Comparison of ENCODE assay signal across 17 mouse cellular contexts in genomic region chr9:65568787-65569186, GRCm38 (mm10). TPM values are rescaled to one million over a fixed set of nuclear protein-coding genes. Genes with fewer than 3 reads are reported as not detected.
DNase-seq lines count a peak whose midpoint lies in the region; ATAC-seq and TF ChIP-seq lines count a peak whose summit lies in the region.
"Had no signal": no experiment of that assay in that cellular context is flagged by ENCODE, and none has a peak within 500 bp of the region (broad histone marks: within the 10 kb centered on the region; RNA-seq: fewer than 3 reads in every experiment).

No protein-coding gene starts in this region.

- no peak overlapping the region for H3K9ac ChIP-seq in heart, postnatal 0 days (replicated peaks; ENCODE audit: low read depth, low read length)
- H3K9ac ChIP-seq in heart, embryonic 12.5 days, result no peak overlapping the region
- no peak overlapping the region for H3K9ac ChIP-seq in limb, embryonic 14.5 days (ENCODE audit: low read depth, low read length, severe bottlenecking)
- no peak overlapping the region for H3K9ac ChIP-seq in hindbrain, embryonic 13.5 days
- H3K9ac ChIP-seq: forebrain, embryonic 12.5 days; neural tube, embryonic 12.5 days had no signal

- H3K27me3 ChIP-seq in heart, postnatal 0 days (ENCODE audit: control insufficient read depth, insufficient read depth, low read length), result no peaks in the 10 kb centered on the region
- H3K27me3 ChIP-seq in heart, embryonic 12.5 days (replicated peaks), result no peaks in the 10 kb centered on the region
- H3K27me3 ChIP-seq in limb, embryonic 14.5 days (ENCODE audit: control insufficient read depth, insufficient read depth, low read length), result no peaks in the 10 kb centered on the region
- no peaks in the 10 kb centered on the region for H3K27me3 ChIP-seq in hindbrain, embryonic 13.5 days
- H3K27me3 ChIP-seq: forebrain, embryonic 12.5 days; neural tube, embryonic 12.5 days; Patski had no signal

- no peak overlapping the region for H3K4me2 ChIP-seq in heart, postnatal 0 days (ENCODE audit: low read depth, low read length)
- H3K4me2 ChIP-seq in heart, embryonic 12.5 days, result no peak overlapping the region
- no peak overlapping the region for H3K4me2 ChIP-seq in limb, embryonic 14.5 days (replicated peaks; ENCODE audit: low read depth, low read length, severe bottlenecking)
- H3K4me2 ChIP-seq in hindbrain, embryonic 13.5 days, result no peak overlapping the region
- H3K4me2 ChIP-seq: forebrain, embryonic 12.5 days; midbrain, embryonic 11.5 days; neural tube, embryonic 12.5 days had no signal

- no peak for TF ChIP-seq EP300 in heart, postnatal 0 days (IDR thresholded peaks at IDR 0.05; ENCODE audit: low read depth)

- TF ChIP-seq CTCF in heart, postnatal 0 days (IDR thresholded peaks at IDR 0.05; ENCODE audit: low read depth), result no peak
- TF ChIP-seq CTCF in bone marrow, adult 2 months (IDR thresholded peaks at IDR 0.05; ENCODE audit: control insufficient read depth, insufficient read depth, low read length), result no peak

- H3K9me3 ChIP-seq in heart, postnatal 0 days (replicated peaks; ENCODE audit: control insufficient read depth, low read length), result no peaks in the 10 kb centered on the region
- no peaks in the 10 kb centered on the region for H3K9me3 ChIP-seq in heart, embryonic 12.5 days (replicated peaks)
- H3K9me3 ChIP-seq in limb, embryonic 14.5 days (ENCODE audit: control insufficient read depth, low read length), result no peaks in the 10 kb centered on the region
- no peaks in the 10 kb centered on the region for H3K9me3 ChIP-seq in hindbrain, embryonic 13.5 days
- H3K9me3 ChIP-seq: forebrain, embryonic 12.5 days; neural tube, embryonic 12.5 days had no signal

- H3K4me1 ChIP-seq in heart, postnatal 0 days (ENCODE audit: control insufficient read depth, insufficient read depth), result no peaks in the 10 kb centered on the region
- peaks cover 6% of the 10 kb centered on the region; the same call in 1 of the 2 replicates for H3K4me1 ChIP-seq in heart, embryonic 12.5 days (replicated peaks)
- H3K4me1 ChIP-seq in bone marrow, adult 2 months (ENCODE audit: control insufficient read depth, insufficient read depth, low read length), result peaks cover 4% of the 10 kb centered on the region
- peaks cover 12% of the 10 kb centered on the region for H3K4me1 ChIP-seq in limb, embryonic 14.5 days (ENCODE audit: control insufficient read depth, insufficient read depth, low read length)
- no peaks in the 10 kb centered on the region for H3K4me1 ChIP-seq in hindbrain, embryonic 13.5 days (replicated peaks)
- H3K4me1 ChIP-seq: forebrain, embryonic 12.5 days; neural tube, embryonic 12.5 days had no signal

- no peak for DNase-seq in heart, postnatal 0 days (ENCODE audit: low spot score)
- DNase-seq in limb, embryonic 14.5 days (ENCODE audit: low spot score), result no peak
- DNase-seq in urinary bladder, adult 18-20 months (ENCODE audit: low spot score in 2 of 2), result no peak
- DNase-seq: embryo, embryonic 11 days; gastrocnemius, postnatal 10 days; kidney, adult 11 months; thymus, postnatal 25 days had no signal

- 82% methylated on average over 6 of the region's 6 CpGs for WGBS in heart, postnatal 0 days
- 83% methylated on average over 6 of the region's 6 CpGs for WGBS in heart, embryonic 12.5 days
- 69% methylated on average over 6 of the region's 6 CpGs for WGBS in bone marrow, adult 2 months
- 88% methylated on average over 6 of the region's 6 CpGs for WGBS in limb, embryonic 14.5 days
- WGBS in hindbrain, embryonic 13.5 days, result 93% methylated on average over 6 of the region's 6 CpGs

- H3K4me3 ChIP-seq in heart, postnatal 0 days (ENCODE audit: low read depth, low read length), result no peak overlapping the region
- no peak overlapping the region for H3K4me3 ChIP-seq in heart, embryonic 12.5 days
- H3K4me3 ChIP-seq in bone marrow, adult 2 months (replicated peaks; ENCODE audit: control insufficient read depth, low read depth, low read length), result no peak overlapping the region
- H3K4me3 ChIP-seq in limb, embryonic 14.5 days (replicated peaks; ENCODE audit: low read length), result no peak overlapping the region
- H3K4me3 ChIP-seq in hindbrain, embryonic 13.5 days, result no peak overlapping the region
- H3K4me3 ChIP-seq: forebrain, embryonic 12.5 days; neural tube, embryonic 12.5 days had no signal

- no peak for TF ChIP-seq POLR2A in bone marrow, adult 2 months (IDR thresholded peaks at IDR 0.05; ENCODE audit: borderline replicate concordance, control insufficient read depth, low read depth, low read length)
- no peak for TF ChIP-seq POLR2A in limb, embryonic 14.5 days (IDR thresholded peaks at IDR 0.05; ENCODE audit: borderline replicate concordance, extremely low read depth, insufficient read depth, insufficient read length)

- ATAC-seq in heart, postnatal 0 days (ENCODE audit: insufficient read depth, low read depth), result no peak
- no peak for ATAC-seq in heart, embryonic 12.5 days (ENCODE audit: insufficient number of reproducible peaks, low FRiP score)
- ATAC-seq in limb, embryonic 14.5 days (ENCODE audit: low FRiP score, low read depth), result no peak
- peak; percentile 24 for ATAC-seq in megakaryocyte progenitor cell, adult 5-6 weeks (replicated peaks; ENCODE audit: poor library complexity)
- no peak for ATAC-seq in erythroid progenitor cell, adult 5-6 weeks (replicated peaks; ENCODE audit: low FRiP score, poor library complexity, severe bottlenecking)
- no peak for ATAC-seq in hindbrain, embryonic 13.5 days (ENCODE audit: low FRiP score)
- ATAC-seq: Patski had no signal

- H3K27ac ChIP-seq in heart, postnatal 0 days (ENCODE audit: low read depth), result peak overlapping the region; percentile 64; the same call in 1 of the 2 replicates
- H3K27ac ChIP-seq in heart, embryonic 12.5 days (ENCODE audit: poor library complexity, severe bottlenecking), result no peak overlapping the region
- peak overlapping the region; percentile 22 for H3K27ac ChIP-seq in bone marrow, adult 2 months (ENCODE audit: control insufficient read depth, insufficient read depth, low read depth, low read length, poor library complexity)
- peak overlapping the region; percentile 55 for H3K27ac ChIP-seq in limb, embryonic 14.5 days (replicated peaks; ENCODE audit: low read depth, low read length)
- H3K27ac ChIP-seq in hindbrain, embryonic 13.5 days, result no peak overlapping the region
- H3K27ac ChIP-seq: forebrain, embryonic 12.5 days; neural tube, embryonic 12.5 days had no signal

- peaks cover 30% of the 10 kb centered on the region for H3K36me3 ChIP-seq in heart, postnatal 0 days (replicated peaks; ENCODE audit: control insufficient read depth, insufficient read depth, low read length)
- H3K36me3 ChIP-seq in heart, embryonic 12.5 days, result peaks cover 62% of the 10 kb centered on the region
- H3K36me3 ChIP-seq in limb, embryonic 14.5 days (ENCODE audit: control insufficient read depth, insufficient read depth, low read length), result peaks cover 25% of the 10 kb centered on the region
- H3K36me3 ChIP-seq in hindbrain, embryonic 13.5 days, result peaks cover 26% of the 10 kb centered on the region
- H3K36me3 ChIP-seq: forebrain, embryonic 12.5 days had no signal

RNA-seq across cellular contexts. Expression of gene Plekho2, which starts 11.1 kb away (rescaled TPM):
- total RNA-seq in heart, postnatal 0 days (2014; rRNA removed; ENCODE audit: low replicate concordance), result 12.8 and 21.0 TPM in 2 replicates
- polyA plus RNA-seq in heart, postnatal 0 days (2015; fragmentation: Nextera tagmentation; extraction: Ambion mirVana), result 7.6 and 8.3 TPM in 2 replicates
- polyA plus RNA-seq in heart, embryonic 12.5 days (2016; fragmentation: Nextera tagmentation; extraction: Ambion mirVana), result 14.0 and 14.9 TPM in 2 replicates
- 25.7 and 55.0 TPM in 2 replicates for polyA plus RNA-seq in bone marrow, adult 2 months (2011; ENCODE audit: insufficient read depth, insufficient read length, low replicate concordance, missing spikeins)
- polyA plus RNA-seq in limb, embryonic 14.5 days (2012; rRNA removed), result 14.2 and 17.1 TPM in 2 replicates
- polyA plus RNA-seq in limb, embryonic 14.5 days (2014; fragmentation: Nextera tagmentation; extraction: Ambion mirVana), result 14.4 and 14.7 TPM in 2 replicates
- total RNA-seq in megakaryocyte progenitor cell, adult 5-6 weeks (2015), result 17.9 and 19.0 TPM in 2 replicates
- total RNA-seq in megakaryocyte progenitor cell, adult 5-6 weeks (2017), result 12.8 and 15.3 TPM in 2 replicates
- 32.3 and 42.2 TPM in 2 replicates for total RNA-seq in erythroid progenitor cell, adult 5-6 weeks (2015; ENCODE audit: low replicate concordance)
- 48.6 and 54.6 TPM in 2 replicates for total RNA-seq in erythroid progenitor cell, adult 5-6 weeks (2017; ENCODE audit: low replicate concordance)
- polyA plus RNA-seq in hindbrain, embryonic 13.5 days (2015; fragmentation: Nextera tagmentation; extraction: Ambion mirVana), result 5.8 and 7.6 TPM in 2 replicates

RNA-seq across cellular contexts. Expression of gene Pif1, which starts 18.2 kb away (rescaled TPM):
- 7.1 and 32.7 TPM in 2 replicates for total RNA-seq in heart, postnatal 0 days (2014; rRNA removed; ENCODE audit: low replicate concordance)
- polyA plus RNA-seq in heart, postnatal 0 days (2015; fragmentation: Nextera tagmentation; extraction: Ambion mirVana), result 2.5 and 2.6 TPM in 2 replicates
- polyA plus RNA-seq in heart, embryonic 12.5 days (2016; fragmentation: Nextera tagmentation; extraction: Ambion mirVana), result 12.4 and 14.4 TPM in 2 replicates
- polyA plus RNA-seq in bone marrow, adult 2 months (2011; ENCODE audit: insufficient read depth, insufficient read length, low replicate concordance, missing spikeins), result 16.5 and 29.8 TPM in 2 replicates
- polyA plus RNA-seq in limb, embryonic 14.5 days (2012; rRNA removed), result 16.2 and 19.2 TPM in 2 replicates
- polyA plus RNA-seq in limb, embryonic 14.5 days (2014; fragmentation: Nextera tagmentation; extraction: Ambion mirVana), result 7.2 and 9.6 TPM in 2 replicates
- 8.1 and 8.4 TPM in 2 replicates for total RNA-seq in megakaryocyte progenitor cell, adult 5-6 weeks (2015)
- 12.0 and 14.5 TPM in 2 replicates for total RNA-seq in megakaryocyte progenitor cell, adult 5-6 weeks (2017)
- 75.0 and 77.1 TPM in 2 replicates for total RNA-seq in erythroid progenitor cell, adult 5-6 weeks (2015; ENCODE audit: low replicate concordance)
- 68.7 and 94.9 TPM in 2 replicates for total RNA-seq in erythroid progenitor cell, adult 5-6 weeks (2017; ENCODE audit: low replicate concordance)
- 3.8 and 4.4 TPM in 2 replicates for polyA plus RNA-seq in hindbrain, embryonic 13.5 days (2015; fragmentation: Nextera tagmentation; extraction: Ambion mirVana)

RNA-seq across cellular contexts. Expression of gene Ankdd1a, which starts 48.8 kb away (rescaled TPM):
- not detected in 2 replicates for total RNA-seq in heart, postnatal 0 days (2014; rRNA removed; ENCODE audit: low replicate concordance)
- polyA plus RNA-seq in heart, postnatal 0 days (2015; fragmentation: Nextera tagmentation; extraction: Ambion mirVana), result not detected in 2 replicates
- polyA plus RNA-seq in heart, embryonic 12.5 days (2016; fragmentation: Nextera tagmentation; extraction: Ambion mirVana), result not detected in 2 replicates
- 1.2 TPM in 1 of 2 replicates, not detected in the other for polyA plus RNA-seq in bone marrow, adult 2 months (2011; ENCODE audit: insufficient read depth, insufficient read length, low replicate concordance, missing spikeins)
- 0.08 TPM in 1 of 2 replicates, not detected in the other for polyA plus RNA-seq in limb, embryonic 14.5 days (2012; rRNA removed)
- polyA plus RNA-seq in limb, embryonic 14.5 days (2014; fragmentation: Nextera tagmentation; extraction: Ambion mirVana), result not detected in 2 replicates
- not detected in 2 replicates for total RNA-seq in megakaryocyte progenitor cell, adult 5-6 weeks (2015)
- total RNA-seq in megakaryocyte progenitor cell, adult 5-6 weeks (2017), result not detected in 2 replicates
- not detected in 2 replicates for total RNA-seq in erythroid progenitor cell, adult 5-6 weeks (2015; ENCODE audit: low replicate concordance)
- not detected in 2 replicates for total RNA-seq in erythroid progenitor cell, adult 5-6 weeks (2017; ENCODE audit: low replicate concordance)
- polyA plus RNA-seq in hindbrain, embryonic 13.5 days (2015; fragmentation: Nextera tagmentation; extraction: Ambion mirVana), result 0.51 and 0.75 TPM in 2 replicates
- total RNA-seq: gastrocnemius, postnatal 10 days; heart, postnatal 14 days had no signal
- polyA plus RNA-seq: midbrain, embryonic 11.5 days; Patski had no signal

Comparison
In these comparisons a context has a peak if more than half of its experiments do, and no peak if none do; other contexts are left out.
1. H3K27ac ChIP-seq: peak in heart, postnatal 0 days (single experiment), bone marrow, adult 2 months (single experiment) and limb, embryonic 14.5 days (single experiment); none in heart, embryonic 12.5 days (single experiment) and hindbrain, embryonic 13.5 days (single experiment).